Mouse (Mus musculus) brain, adult 10 weeks (tissue): ENCODE data around the gene Gm3327. TPM values are rescaled to one million over a fixed set of nuclear protein-coding genes. Genes with fewer than 3 reads are reported as not detected.

Experiments
- polyA plus RNA-seq: library from polyadenylated mRNA; stranded (reverse); fragments of 350-450 nt; fragmentation: Illumina TruSeq; extraction: RNeasy Lipid Tissue Mini Kit (QIAGEN cat#74804); gene quantifications from one replicate; pipeline ENCODE4 v1.2.3, GENCODE M21; 2015; ENCODE audit warnings: low read depth, low replicate concordance

Gm3327 gene
- not detected for polyA plus RNA-seq

DNA sequence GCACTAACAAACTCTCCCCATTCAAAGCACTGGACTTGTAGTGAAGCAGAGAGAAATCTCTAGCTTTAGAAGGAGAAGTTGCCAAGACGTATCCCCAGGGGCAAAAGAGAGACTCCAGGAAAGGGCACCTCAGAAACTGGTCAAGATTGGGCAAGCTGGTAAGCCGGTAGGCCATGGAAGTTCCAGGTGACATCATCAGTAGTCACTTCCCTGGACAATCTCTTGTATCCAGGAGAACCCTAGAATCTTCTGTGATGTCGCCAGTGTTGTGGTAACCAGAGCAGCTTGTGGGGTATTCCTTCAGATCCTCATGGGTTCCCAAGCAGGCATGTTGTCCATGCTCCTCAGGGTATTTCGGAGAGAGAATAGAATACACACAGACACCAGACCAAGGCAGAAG is at the start of gene Gm3327:
Gm3327 (plus strand) TSS at position 301 of the 400 bp plus-strand sequence.

DNA sequence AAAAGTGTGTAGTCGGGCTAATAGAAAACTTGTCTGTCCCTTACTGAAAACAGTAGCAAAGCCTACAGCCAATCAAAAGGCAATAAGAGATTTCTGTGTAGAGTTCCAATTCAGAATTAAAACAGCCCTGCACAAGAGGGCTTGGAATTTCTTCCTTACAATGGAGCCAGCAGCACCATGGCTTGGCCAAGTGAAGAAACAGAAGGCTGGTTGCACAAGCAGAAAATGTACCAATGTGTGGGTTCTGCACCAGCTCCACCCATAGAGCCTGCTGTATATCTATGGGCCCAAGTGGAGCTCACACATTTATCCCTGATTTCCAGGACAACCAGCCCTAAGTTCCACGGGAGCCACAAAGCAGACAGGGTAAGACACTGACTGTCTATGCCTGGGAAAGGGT is 21.3 kb upstream of the Gm3327 start, which contains the start of gene Ear2:
Ear2 (plus strand) TSS at position 301 of the 400 bp plus-strand sequence.

Other genes with a start within 250 kb of the Gm3327 start
- gene Ear1, start 248.3 kb upstream of the Gm3327 start, polyA plus RNA-seq = not detected
- gene Ear10, start 200.3 kb upstream of the Gm3327 start, polyA plus RNA-seq = not detected
- 0.16 TPM for gene Gm8113, start 198.5 kb upstream of the Gm3327 start, polyA plus RNA-seq
- gene Ang5, start 166.8 kb upstream of the Gm3327 start, polyA plus RNA-seq = not detected
- not detected for gene Ang6, start 121.6 kb upstream of the Gm3327 start, polyA plus RNA-seq
- not detected for gene Ear2, start 21.2 kb upstream of the Gm3327 start, polyA plus RNA-seq
- not detected for gene Gm8212, start 73.8 kb downstream of the Gm3327 start, polyA plus RNA-seq
- gene 4930503E14Rik, start 89.4 kb downstream of the Gm3327 start, polyA plus RNA-seq = not detected
- gene Gm8220, start 161.7 kb downstream of the Gm3327 start, polyA plus RNA-seq = not detected
- not detected for gene Gm5930, start 214.7 kb downstream of the Gm3327 start, polyA plus RNA-seq
- not detected for gene Gm8229, start 241.5 kb downstream of the Gm3327 start, polyA plus RNA-seq